Mouse (Mus musculus) megakaryocyte, embryonic 14.5 days (primary cell): ENCODE data around the gene Ddrgk1.

Experiments used
- FLI1 ChIP-seq: IDR thresholded peaks from 2 replicates; pipeline ENCODE4 v1.6.1; 2012; ENCODE audit warnings: low read length, inconsistent platforms, mixed read lengths
- GATA1 ChIP-seq: IDR thresholded peaks from 3 replicates; pipeline ENCODE4 v1.6.1; 2012; ENCODE audit warnings: mixed read lengths, low read length, inconsistent platforms, borderline replicate concordance

- no peak for TF ChIP-seq FLI1
- no peak for TF ChIP-seq GATA1
These were observed 22.2 kb downstream of the Ddrgk1 start for GRCm38 (mm10) chr2:130642197-130642660.
